Mouse (Mus musculus) hindbrain, postnatal 0 days (tissue): ENCODE results near the gene Nme7. TPM values are rescaled to one million over a fixed set of nuclear protein-coding genes. Genes with fewer than 3 reads are reported as not detected.

ENCODE experiments used
- ATAC-seq: fragments of 200-750 bp; cut with Nextera tagmentation; 2 replicates; pipeline ENCODE4 v1.8.0; 2017; ENCODE audit warnings: mild to moderate bottlenecking, moderate TSS enrichment, moderate library complexity
- DNase-seq: peaks from one replicate; pipeline ENCODE4 v3.0.0-alpha.2; 2015; ENCODE audit warnings: low spot score
- H3K27ac ChIP-seq: fragments of 300-500 bp; sonication (generic); 2 replicates; pipeline ENCODE4 v1.5.1; 2014; ENCODE audit warnings: mild to moderate bottlenecking
- H3K27me3 ChIP-seq: fragments of 300-500 bp; sonication (generic); 2 replicates; pipeline ENCODE4 v1.6.1; 2014; ENCODE audit warnings: low read length, mixed read lengths; ENCODE audit not compliant: insufficient read depth
- H3K36me3 ChIP-seq: fragments of 300-500 bp; sonication (generic); 2 replicates; pipeline ENCODE4 v1.6.1; 2014; ENCODE audit warnings: low read length, mixed read lengths; ENCODE audit not compliant: insufficient read depth
- H3K4me1 ChIP-seq: fragments of 300-500 bp; sonication (generic); 2 replicates; pipeline ENCODE4 v1.6.1; 2014; ENCODE audit warnings: antibody characterized with exemption, low read length, mixed read lengths; ENCODE audit not compliant: insufficient read depth
- H3K4me2 ChIP-seq: fragments of 300-500 bp; sonication (generic); 2 replicates; pipeline ENCODE4 v1.6.1; 2014; ENCODE audit warnings: low read depth, mild to moderate bottlenecking, low read length, moderate library complexity, mixed read lengths
- H3K4me3 ChIP-seq: fragments of 300-500 bp; sonication (generic); 2 replicates; pipeline ENCODE4 v1.5.1; 2014; ENCODE audit warnings: low read length
- H3K9ac ChIP-seq: fragments of 300-500 bp; sonication (generic); replicated peaks from 2 replicates; pipeline ENCODE4 v1.6.1; 2014; ENCODE audit warnings: mild to moderate bottlenecking, low read length, moderate library complexity, mixed read lengths
- H3K9me3 ChIP-seq: fragments of 300-500 bp; sonication (generic); 2 replicates; pipeline ENCODE4 v1.6.1; 2016; ENCODE audit warnings: low read length, mixed read lengths
- CTCF ChIP-seq: IDR thresholded peaks from 2 replicates; pipeline ENCODE4 v1.5.1; 2016; ENCODE audit warnings: antibody characterized with exemption, control low read depth, low read depth
- WGBS: fragments of 180-500 bp; shearing (Covaris S2); extraction: QIAGEN DNeasy Blood & Tissue Kit; methylation state at CpG from one replicate; pipeline ENCODE4 v1.1.7; 2014; 5-methylcytosine and 5-hydroxymethylcytosine counted together
- polyA plus RNA-seq: library from polyadenylated mRNA; unstranded; fragments of >200 nt; fragmentation: Nextera tagmentation; extraction: Ambion mirVana; gene quantifications from 2 replicates; pipeline ENCODE4 v1.2.1, GENCODE M21; 2015
- total RNA-seq: library from RNA; depleted of rRNA; stranded (reverse); fragments of >200 nt; gene quantifications from 2 replicates; pipeline ENCODE4 v1.2.3, GENCODE M21; 2014

Nme7 gene
- total and polyA plus RNA-seq, 2 experiments from 2014 or later = 19.7 to 24.8 TPM

DNA sequence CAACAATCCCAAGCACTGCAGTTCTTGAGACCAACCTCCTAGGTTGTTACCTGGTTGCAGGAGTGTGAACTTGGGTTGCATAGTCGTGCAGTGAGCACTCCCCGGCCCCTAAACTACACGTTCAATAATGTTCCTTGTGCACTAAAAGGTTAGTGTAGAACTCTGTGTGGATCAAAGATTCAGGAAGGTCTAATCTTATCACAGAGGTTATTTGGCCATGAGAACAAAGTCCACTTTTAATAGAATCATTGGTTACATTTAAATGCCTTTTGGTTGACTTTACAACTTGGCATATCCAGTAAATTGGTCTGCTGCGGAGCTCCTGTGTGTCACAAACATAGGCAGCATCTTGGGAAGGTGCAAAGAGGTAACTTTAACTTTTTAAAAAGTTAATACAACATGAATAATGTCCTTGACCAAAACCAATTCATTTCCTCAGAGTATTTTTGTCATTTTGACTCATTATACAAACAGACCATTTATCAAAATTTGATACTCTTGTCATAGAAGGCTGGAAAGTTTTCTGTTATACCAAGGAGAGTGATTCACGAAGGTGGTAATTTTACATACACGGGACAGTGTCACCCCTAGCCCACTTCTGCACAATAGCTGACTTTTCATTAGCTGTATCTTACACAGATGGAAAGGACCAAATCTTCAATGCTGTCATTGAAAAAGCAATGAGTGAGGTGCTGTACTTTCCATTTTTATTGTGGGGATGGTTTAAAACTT, 116.9 kb downstream of the Nme7 start:
- no peaks in the 10 kb centered on the region for H3K9me3 ChIP-seq
- DNase-seq (no peak), ATAC-seq (no peak)
- TF ChIP-seq CTCF = no peak
- H3K4me1 ChIP-seq = no peaks in the 10 kb centered on the region
- WGBS = 92% methylated on average over 6 of the region's 6 CpGs
- no peak overlapping the region for H3K4me3 ChIP-seq
- no peaks in the 10 kb centered on the region for H3K27me3 ChIP-seq
- no peak overlapping the region for H3K4me2 ChIP-seq
- no peaks in the 10 kb centered on the region for H3K36me3 ChIP-seq
- no peak overlapping the region for H3K27ac ChIP-seq
- H3K9ac ChIP-seq = no peak overlapping the region

DNA sequence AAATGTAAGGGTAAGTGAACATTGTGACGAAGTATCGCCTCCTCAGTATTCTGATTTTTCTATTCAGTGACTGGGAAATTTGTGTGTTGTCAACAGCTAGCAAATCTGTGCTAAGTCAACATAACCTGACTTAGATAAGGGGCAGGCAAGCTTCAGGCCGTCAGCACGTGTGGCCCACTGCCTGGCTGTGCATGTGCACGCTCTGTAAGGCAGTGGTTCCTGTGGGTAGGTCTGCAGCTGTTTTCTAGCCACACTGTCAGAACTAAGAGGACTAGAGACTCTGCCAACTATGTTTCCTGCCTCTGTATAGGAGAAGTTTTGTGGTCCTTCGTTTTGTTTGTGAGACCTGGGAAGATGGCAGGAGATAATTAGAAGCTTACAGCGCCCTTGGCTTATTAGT, 122.3 kb downstream of the Nme7 start:
- Histone ChIP-seq H3K9me3 (no peaks in the 10 kb centered on the region), H3K4me2 (no peak overlapping the region), H3K27me3 (no peaks in the 10 kb centered on the region), H3K4me1 (no peaks in the 10 kb centered on the region), H3K4me3 (no peak overlapping the region), H3K36me3 (no peaks in the 10 kb centered on the region), H3K9ac (no peak overlapping the region), H3K27ac (no peak overlapping the region)
- DNase-seq = no peak
- no peak for TF ChIP-seq CTCF
- no peak for ATAC-seq
- 91% methylated on average over 7 of the region's 7 CpGs for WGBS

DNA sequence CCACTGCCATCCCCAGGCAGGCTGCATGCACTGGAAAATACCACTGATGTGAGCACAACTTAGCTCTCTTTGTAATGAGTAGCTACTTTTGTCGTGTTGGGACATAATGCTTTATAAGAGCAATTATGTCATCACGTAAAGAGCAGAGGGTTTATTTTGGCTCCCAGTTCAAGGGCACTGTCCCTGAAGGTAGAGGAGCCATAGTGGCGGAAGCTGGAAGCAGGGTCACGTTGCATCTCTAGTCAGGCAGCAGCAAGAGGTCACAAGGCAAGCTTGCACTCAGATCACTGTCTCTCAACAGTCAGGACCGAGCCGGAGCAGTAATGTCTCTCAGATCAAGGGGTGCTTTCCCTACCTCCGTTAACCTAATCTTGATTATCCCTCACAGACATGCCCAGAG, 123.9 kb downstream of the Nme7 start:
- no peak overlapping the region for H3K9ac ChIP-seq
- WGBS = 85% methylated on average over 7 of the region's 7 CpGs

DNA sequence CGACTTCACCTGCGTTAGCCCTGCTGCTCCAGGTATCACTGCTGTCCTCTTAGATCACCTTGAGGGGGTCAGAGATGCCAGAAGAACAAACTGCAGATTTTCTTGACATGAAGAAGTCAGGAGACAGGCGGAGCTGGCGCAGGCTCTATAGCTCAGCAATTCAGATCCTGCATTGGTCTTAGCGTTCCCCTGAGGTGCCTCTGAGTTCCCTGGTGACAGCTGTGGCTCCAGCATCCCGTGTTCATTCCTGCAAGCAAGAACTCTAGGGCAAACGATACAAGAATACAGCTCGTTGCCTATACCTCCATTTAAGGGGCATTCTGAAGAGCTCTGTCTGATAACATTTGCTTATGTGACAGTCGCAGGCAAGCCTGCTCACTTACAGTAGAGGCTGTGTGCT, 124.7 kb downstream of the Nme7 start:
- Histone ChIP-seq H3K4me3 (no peak overlapping the region), H3K4me2 (no peak overlapping the region), H3K36me3 (no peaks in the 10 kb centered on the region), H3K4me1 (no peaks in the 10 kb centered on the region), H3K9ac (no peak overlapping the region), H3K9me3 (no peaks in the 10 kb centered on the region), H3K27ac (no peak overlapping the region), H3K27me3 (no peaks in the 10 kb centered on the region)
- WGBS = 88% methylated on average over 9 of the region's 9 CpGs
- no peak for ATAC-seq
- no peak for DNase-seq
- TF ChIP-seq CTCF = no peak

More for the DNA sequence above, 123.9 kb downstream of the Nme7 start:
- DNase-seq (no peak), ATAC-seq (no peak)
- no peaks in the 10 kb centered on the region for H3K4me1 ChIP-seq
- H3K4me3 ChIP-seq = no peak overlapping the region
- H3K36me3 ChIP-seq = no peaks in the 10 kb centered on the region
- H3K4me2 ChIP-seq = no peak overlapping the region
- H3K27me3 ChIP-seq = no peaks in the 10 kb centered on the region
- H3K27ac ChIP-seq = no peak overlapping the region
- no peaks in the 10 kb centered on the region for H3K9me3 ChIP-seq
- no peak for TF ChIP-seq CTCF

DNA sequence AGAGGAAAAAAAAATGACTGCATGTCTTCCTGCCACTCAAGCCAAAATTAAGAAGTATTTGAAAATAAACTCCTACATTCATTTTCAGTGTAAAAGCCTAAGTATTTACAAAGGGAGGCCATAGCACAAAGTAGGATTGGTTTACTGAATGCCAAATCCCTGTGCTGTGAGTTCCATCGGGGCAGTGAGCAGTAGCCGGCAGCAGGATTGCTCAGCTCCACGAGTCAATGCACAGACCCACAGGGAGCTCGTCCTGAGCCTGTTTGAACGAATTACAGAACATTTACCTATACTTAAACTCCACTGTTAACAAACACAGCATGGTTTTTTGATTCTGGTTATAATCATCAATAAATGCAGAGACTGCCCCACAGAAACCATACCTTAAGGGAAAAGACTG, 128.7 kb downstream of the Nme7 start:
- no peak overlapping the region for H3K4me3 ChIP-seq
- no peaks in the 10 kb centered on the region for H3K27me3 ChIP-seq
- no peaks in the 10 kb centered on the region for H3K4me1 ChIP-seq
- TF ChIP-seq CTCF = no peak
- no peak for ATAC-seq
- H3K4me2 ChIP-seq = no peak overlapping the region
- H3K27ac ChIP-seq = no peak overlapping the region
- WGBS = 71% methylated on average over 5 of the region's 5 CpGs
- H3K9ac ChIP-seq = no peak overlapping the region
- H3K36me3 ChIP-seq = peaks cover 9% of the 10 kb centered on the region; the same call in 1 of the 2 replicates
- no peaks in the 10 kb centered on the region for H3K9me3 ChIP-seq
- DNase-seq = no peak

DNA sequence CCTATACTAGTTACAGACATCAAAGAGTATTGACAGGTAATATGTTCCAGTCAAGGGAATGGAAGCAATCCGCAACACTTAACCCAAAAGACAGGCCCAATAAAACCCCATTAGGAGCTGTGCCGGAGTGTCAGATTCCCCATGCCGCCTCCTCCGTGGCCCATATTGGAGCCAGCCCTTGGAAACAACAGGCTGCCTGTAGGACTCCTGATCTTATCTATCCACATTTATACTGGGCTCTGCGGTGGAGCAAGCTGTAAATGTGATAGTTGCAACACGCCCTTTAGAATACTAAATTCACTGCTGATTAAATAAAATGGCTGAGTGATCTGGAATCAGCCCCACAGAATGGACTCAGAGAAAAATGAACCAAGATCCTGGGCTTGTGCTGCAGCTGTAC, 130.1 kb downstream of the Nme7 start:
- H3K9ac ChIP-seq = no peak overlapping the region
- ATAC-seq = no peak
- DNase-seq = no peak
- no peak overlapping the region for H3K4me2 ChIP-seq
- no peaks in the 10 kb centered on the region for H3K27me3 ChIP-seq
- H3K36me3 ChIP-seq = peaks cover 19% of the 10 kb centered on the region
- WGBS = 77% methylated on average over 6 of the region's 6 CpGs
- no peak overlapping the region for H3K4me3 ChIP-seq
- no peaks in the 10 kb centered on the region for H3K9me3 ChIP-seq
- TF ChIP-seq CTCF = no peak
- no peaks in the 10 kb centered on the region for H3K4me1 ChIP-seq
- H3K27ac ChIP-seq = no peak overlapping the region

DNA sequence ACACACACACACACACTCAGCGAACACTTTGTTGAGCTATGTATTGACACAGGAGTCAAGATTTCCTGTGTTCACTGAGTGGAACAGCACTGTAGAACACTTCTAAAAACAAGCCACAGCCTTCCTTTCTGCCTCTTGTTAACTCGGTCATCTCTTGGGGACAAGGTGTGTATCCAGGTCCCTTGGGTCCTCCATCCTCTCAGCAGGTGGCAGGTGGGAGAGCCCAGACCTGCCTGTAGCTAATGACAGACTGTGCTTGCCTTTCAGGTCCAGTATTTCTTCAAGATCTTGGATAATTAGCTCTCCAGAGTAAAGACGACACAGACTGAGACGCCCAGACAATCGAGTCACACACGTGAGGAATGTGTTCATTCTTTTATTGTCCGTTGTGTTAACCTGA, 132.8 kb downstream of the Nme7 start:
- H3K4me1 ChIP-seq = no peaks in the 10 kb centered on the region
- TF ChIP-seq CTCF = no peak
- H3K4me2 ChIP-seq = no peak overlapping the region
- H3K9me3 ChIP-seq = no peaks in the 10 kb centered on the region
- 80% methylated on average over 7 of the region's 7 CpGs for WGBS
- ATAC-seq (no peak), DNase-seq (no peak)
- no peak overlapping the region for H3K9ac ChIP-seq
- H3K27me3 ChIP-seq = no peaks in the 10 kb centered on the region
- H3K27ac ChIP-seq = no peak overlapping the region
- H3K36me3 ChIP-seq = peaks cover 36% of the 10 kb centered on the region
- no peak overlapping the region for H3K4me3 ChIP-seq
